Mouse (Mus musculus) liver, embryonic 13.5 days (tissue): ENCODE measurements around the gene Gm6588. TPM values are rescaled to one million over a fixed set of nuclear protein-coding genes. Genes with fewer than 3 reads are reported as not detected.

Source experiments
- ATAC-seq: fragments of 200-750 bp; cut with Nextera tagmentation; 2 replicates; pipeline ENCODE4 v1.8.0; 2017; ENCODE audit warnings: low read depth, mild to moderate bottlenecking, moderate number of reproducible peaks, moderate library complexity
- DNase-seq: peaks from one replicate; pipeline ENCODE4 v3.0.0; 2022
- H3K27ac ChIP-seq: fragments of 300-500 bp; sonication (generic); 2 replicates; pipeline ENCODE4 v1.5.1; 2015; ENCODE audit warnings: moderate library complexity, mild to moderate bottlenecking, inconsistent platforms
- H3K27me3 ChIP-seq: fragments of 300-500 bp; sonication (generic); 2 replicates; pipeline ENCODE4 v1.6.1; 2015; ENCODE audit warnings: mild to moderate bottlenecking, inconsistent platforms
- H3K36me3 ChIP-seq: fragments of 300-500 bp; sonication (generic); 2 replicates; pipeline ENCODE4 v1.6.1; 2015; ENCODE audit warnings: mild to moderate bottlenecking, inconsistent platforms
- H3K4me1 ChIP-seq: fragments of 300-500 bp; sonication (generic); replicated peaks from 2 replicates; pipeline ENCODE4 v1.6.1; 2015; ENCODE audit warnings: inconsistent platforms
- H3K4me2 ChIP-seq: fragments of 300-500 bp; sonication (generic); 2 replicates; pipeline ENCODE4 v1.6.1; 2015; ENCODE audit warnings: inconsistent platforms, mild to moderate bottlenecking, moderate library complexity
- H3K4me3 ChIP-seq: fragments of 300-500 bp; sonication (generic); replicated peaks from 2 replicates; pipeline ENCODE4 v1.5.1; 2015; ENCODE audit warnings: mild to moderate bottlenecking, inconsistent platforms
- H3K9ac ChIP-seq: fragments of 300-500 bp; sonication (generic); 2 replicates; pipeline ENCODE4 v1.6.1; 2015; ENCODE audit warnings: mild to moderate bottlenecking, inconsistent platforms
- H3K9me3 ChIP-seq: fragments of 300-500 bp; sonication (generic); replicated peaks from 2 replicates; pipeline ENCODE4 v1.6.1; 2016; ENCODE audit warnings: inconsistent platforms
- WGBS: fragments of 180-500 bp; shearing (Covaris S2); methylation state at CpG from one replicate; pipeline ENCODE4 v1.1.7; 2015; ENCODE audit not compliant: insufficient replicate concordance; 5-methylcytosine and 5-hydroxymethylcytosine counted together
- polyA plus RNA-seq: library from polyadenylated mRNA; unstranded; fragments of >200 nt; fragmentation: Nextera tagmentation; extraction: Ambion mirVana; gene quantifications from 2 replicates; pipeline ENCODE4 v1.2.1, GENCODE M21; 2015

The Gm6588 gene
- polyA plus RNA-seq, 1 experiment from 2014 or later: not detected

- 11% methylated on average over 19 of the region's 19 CpGs for WGBS
- H3K4me3 ChIP-seq: no peak overlapping the region
- H3K27me3 ChIP-seq: peaks cover 56% of the 10 kb centered on the region
- no peak overlapping the region for H3K4me2 ChIP-seq
- ATAC-seq (no peak), DNase-seq (peak; percentile 24)
- no peaks in the 10 kb centered on the region for H3K36me3 ChIP-seq
- H3K9me3 ChIP-seq: no peaks in the 10 kb centered on the region
- no peak overlapping the region for H3K9ac ChIP-seq
- H3K4me1 ChIP-seq: no peaks in the 10 kb centered on the region
- H3K27ac ChIP-seq: no peak overlapping the region
These were observed 20.3 kb upstream of the Gm6588 start for GRCm38 (mm10) chr5:112428944-112429343.

GRCm38 (mm10) chr5:112431120-112431775 lies 18.0 kb upstream of the Gm6588 start:
- H3K4me2 ChIP-seq: no peak overlapping the region
- H3K9ac ChIP-seq: no peak overlapping the region
- no peak overlapping the region for H3K4me3 ChIP-seq
- ATAC-seq (no peak), DNase-seq (no peak)
- no peaks in the 10 kb centered on the region for H3K36me3 ChIP-seq
- peaks cover 45% of the 10 kb centered on the region for H3K27me3 ChIP-seq
- H3K9me3 ChIP-seq: no peaks in the 10 kb centered on the region
- 23% methylated on average over 14 of the region's 14 CpGs for WGBS
- H3K27ac ChIP-seq: no peak overlapping the region
- H3K4me1 ChIP-seq: no peaks in the 10 kb centered on the region

- Histone ChIP-seq H3K9me3 (no peaks in the 10 kb centered on the region), H3K4me1 (no peaks in the 10 kb centered on the region), H3K27me3 (peaks cover 45% of the 10 kb centered on the region), H3K4me2 (no peak overlapping the region), H3K27ac (no peak overlapping the region), H3K9ac (no peak overlapping the region), H3K4me3 (no peak overlapping the region), H3K36me3 (no peaks in the 10 kb centered on the region)
- no peak for ATAC-seq
- 60% methylated on average over 5 of the region's 5 CpGs for WGBS
- DNase-seq: no peak
These were observed 17.2 kb upstream of the Gm6588 start for GRCm38 (mm10) chr5:112432033-112432432.

- H3K36me3 ChIP-seq: no peaks in the 10 kb centered on the region
- WGBS: 0% methylated on average over 8 of the region's 8 CpGs
- no peak for ATAC-seq
- H3K27me3 ChIP-seq: peaks cover 47% of the 10 kb centered on the region
- H3K9me3 ChIP-seq: no peaks in the 10 kb centered on the region
- no peaks in the 10 kb centered on the region for H3K4me1 ChIP-seq
- H3K4me2 ChIP-seq: no peak overlapping the region
- H3K4me3 ChIP-seq: no peak overlapping the region
- no peak overlapping the region for H3K9ac ChIP-seq
- peak; percentile 45 for DNase-seq
- no peak overlapping the region for H3K27ac ChIP-seq
These were observed 16.2 kb upstream of the Gm6588 start for GRCm38 (mm10) chr5:112433004-112433403.

- Histone ChIP-seq H3K9ac (no peak overlapping the region), H3K27me3 (0 out of 2 replicates have a peak, but pooled peaks cover 7% of the 10 kb centered on the region), H3K27ac (no peak overlapping the region), H3K4me1 (no peaks in the 10 kb centered on the region), H3K36me3 (no peaks in the 10 kb centered on the region), H3K9me3 (no peaks in the 10 kb centered on the region), H3K4me2 (no peak overlapping the region), H3K4me3 (no peak overlapping the region)
- WGBS: 50% methylated on average over 10 of the region's 10 CpGs
- DNase-seq (no peak), ATAC-seq (no peak)
These were observed 10.7 kb upstream of the Gm6588 start for GRCm38 (mm10) chr5:112438535-112438934.

GRCm38 (mm10) chr5:112453088-112453487 lies 3.9 kb downstream of the Gm6588 start:
- Histone ChIP-seq H3K9ac (no peak overlapping the region), H3K4me2 (no peak overlapping the region), H3K4me1 (no peaks in the 10 kb centered on the region), H3K36me3 (no peaks in the 10 kb centered on the region), H3K4me3 (no peak overlapping the region), H3K27ac (no peak overlapping the region), H3K27me3 (peaks cover 22% of the 10 kb centered on the region; the same call in 1 of the 2 replicates), H3K9me3 (no peaks in the 10 kb centered on the region)
- ATAC-seq (no peak), DNase-seq (no peak)
- 32% methylated on average over 9 of the region's 9 CpGs for WGBS

- peaks cover 18% of the 10 kb centered on the region; the same call in 1 of the 2 replicates for H3K27me3 ChIP-seq
- no peak for DNase-seq
- WGBS: 50% methylated on average over 12 of the region's 12 CpGs
These were observed 5.8 kb downstream of the Gm6588 start for GRCm38 (mm10) chr5:112454966-112455555.

GRCm38 (mm10) chr5:112459903-112460302 lies 10.7 kb downstream of the Gm6588 start:
- H3K27ac ChIP-seq: no peak overlapping the region
- H3K36me3 ChIP-seq: no peaks in the 10 kb centered on the region
- peaks cover 11% of the 10 kb centered on the region; the same call in 1 of the 2 replicates for H3K27me3 ChIP-seq
- DNase-seq (no peak), ATAC-seq (no peak)
- no peaks in the 10 kb centered on the region for H3K9me3 ChIP-seq
- no peaks in the 10 kb centered on the region for H3K4me1 ChIP-seq
- H3K4me3 ChIP-seq: no peak overlapping the region
- H3K4me2 ChIP-seq: no peak overlapping the region
- H3K9ac ChIP-seq: no peak overlapping the region
- WGBS: 53% methylated on average over 3 of the region's 3 CpGs

More at GRCm38 (mm10) chr5:112454966-112455555, 5.8 kb downstream of the Gm6588 start:
- ATAC-seq: no peak
- Histone ChIP-seq H3K36me3 (no peaks in the 10 kb centered on the region), H3K9ac (no peak overlapping the region), H3K9me3 (no peaks in the 10 kb centered on the region), H3K4me3 (no peak overlapping the region), H3K27ac (no peak overlapping the region), H3K4me1 (no peaks in the 10 kb centered on the region), H3K4me2 (no peak overlapping the region)

- no peak for DNase-seq
- H3K4me2 ChIP-seq: no peak overlapping the region
- no peaks in the 10 kb centered on the region for H3K9me3 ChIP-seq
- no peak for ATAC-seq
- no peaks in the 10 kb centered on the region for H3K27me3 ChIP-seq
- no peak overlapping the region for H3K27ac ChIP-seq
- no peak overlapping the region for H3K9ac ChIP-seq
- H3K36me3 ChIP-seq: no peaks in the 10 kb centered on the region
- 64% methylated on average over 6 of the region's 6 CpGs for WGBS
- 0 out of 2 replicates have a peak, but pooled peaks cover 5% of the 10 kb centered on the region for H3K4me1 ChIP-seq
- H3K4me3 ChIP-seq: no peak overlapping the region
These were observed 17.1 kb downstream of the Gm6588 start for GRCm38 (mm10) chr5:112466331-112466730.

- 56% methylated on average over 4 of the region's 4 CpGs for WGBS
- Histone ChIP-seq H3K9ac (no peak overlapping the region), H3K27ac (no peak overlapping the region), H3K27me3 (no peaks in the 10 kb centered on the region), H3K4me2 (no peak overlapping the region), H3K4me1 (0 out of 2 replicates have a peak, but pooled peaks cover 5% of the 10 kb centered on the region), H3K36me3 (no peaks in the 10 kb centered on the region), H3K9me3 (no peaks in the 10 kb centered on the region), H3K4me3 (no peak overlapping the region)
- no peak for DNase-seq
- ATAC-seq: peak; percentile 54; the same call in 1 of the 2 replicates
These were observed 19.9 kb downstream of the Gm6588 start for GRCm38 (mm10) chr5:112468986-112469581.

- no peak for ATAC-seq
- Histone ChIP-seq H3K36me3 (no peaks in the 10 kb centered on the region), H3K4me1 (0 out of 2 replicates have a peak, but pooled peaks cover 5% of the 10 kb centered on the region), H3K9ac (no peak overlapping the region), H3K4me2 (no peak overlapping the region), H3K27ac (no peak overlapping the region), H3K9me3 (no peaks in the 10 kb centered on the region), H3K4me3 (no peak overlapping the region), H3K27me3 (no peaks in the 10 kb centered on the region)
- WGBS: 60% methylated on average over 6 of the region's 6 CpGs
- no peak for DNase-seq
These were observed 20.9 kb downstream of the Gm6588 start for GRCm38 (mm10) chr5:112470144-112470543.
